Mouse (Mus musculus): ENCODE data around the gene Tfcp2. TPM values are rescaled to one million over a fixed set of nuclear protein-coding genes. Genes with fewer than 3 reads are reported as not detected.

Gene Tfcp2
- polyA plus RNA-seq, 1 experiment: 2.1 TPM

- no peaks in the 10 kb centered on the region for H3K27me3 ChIP-seq (ENCODE audit: control insufficient read depth, insufficient read depth, low read length)
- peaks cover 3% of the 10 kb centered on the region; the same call in 1 of the 2 replicates for H3K36me3 ChIP-seq (ENCODE audit: control insufficient read depth, insufficient read depth, low read length)
- whole genome bisulfite sequencing: 1% methylated on average over 19 of the region's 19 CpGs
- H3K27ac ChIP-seq (ENCODE audit: insufficient read depth, low read depth, low read length): no peak overlapping the region
- H3K4me1 ChIP-seq (ENCODE audit: control insufficient read depth, insufficient read depth, insufficient read length, low read length): peaks cover 3% of the 10 kb centered on the region
- peak overlapping the region; percentile 88 for H3K4me3 ChIP-seq (ENCODE audit: low read depth, low read length)
- TF ChIP-seq POLR2A (IDR thresholded peaks at IDR 0.05; ENCODE audit: low read depth, low read length): no peak
- TF ChIP-seq CTCF (IDR thresholded peaks at IDR 0.05; ENCODE audit: extremely low read depth, insufficient read length, insufficient replicate concordance, low read depth, low read length): no peak
These were observed 82.6 kb downstream of the Tfcp2 start for GRCm38 (mm10) chr15:100469189-100469545.

DNA sequence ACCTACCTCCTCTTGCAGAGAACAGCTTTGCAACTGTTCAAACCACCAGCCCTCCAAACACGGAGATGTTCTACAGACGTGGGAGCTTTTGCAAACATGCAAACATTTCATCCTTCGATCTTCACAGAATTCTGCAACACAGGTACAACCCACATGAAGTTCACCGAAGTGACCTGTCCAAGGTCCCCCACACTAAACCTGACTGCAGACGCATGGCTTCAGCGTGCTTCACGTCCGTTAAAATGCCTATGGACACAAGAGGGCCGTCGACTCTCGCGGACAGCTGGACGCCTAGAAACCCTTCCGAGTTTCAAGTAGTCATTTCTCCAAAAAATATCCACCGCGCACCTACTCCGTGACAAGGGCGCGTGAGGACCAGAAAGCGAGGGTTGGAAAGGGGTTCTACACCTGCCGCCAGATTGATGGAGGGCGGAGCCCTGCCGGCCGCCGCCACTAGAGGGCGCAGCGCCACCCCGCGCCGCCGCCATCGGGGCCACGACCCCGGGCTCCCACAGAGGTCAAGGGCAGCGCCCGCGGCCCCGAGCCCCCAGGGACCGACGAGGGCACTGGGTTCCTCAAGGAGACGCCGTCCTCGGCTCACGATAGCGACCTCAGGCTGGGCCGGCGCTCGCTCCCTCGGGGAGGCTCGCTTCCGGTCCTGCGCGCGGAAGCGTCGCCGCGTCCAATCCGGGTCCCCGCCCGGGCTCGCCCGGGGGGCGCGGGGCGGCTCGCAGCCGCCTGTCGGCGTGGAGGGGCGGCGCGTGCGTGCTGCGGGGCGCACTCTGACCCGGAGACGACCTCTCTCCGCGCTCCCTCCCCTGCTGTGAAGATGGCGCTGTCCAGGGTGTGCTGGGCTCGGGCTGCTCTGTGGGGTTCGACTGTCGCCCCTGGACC, 83.3 kb downstream of the Tfcp2 start, which contains the start of gene Letmd1:
TSS of gene Letmd1 (plus strand) at position 729 of the 894 bp plus-strand sequence.
- under 1% methylated on average over 84 of the region's 84 CpGs for WGBS
- TF ChIP-seq CTCF (IDR thresholded peaks at IDR 0.05; ENCODE audit: extremely low read depth, insufficient read length, insufficient replicate concordance, low read depth, low read length) (peak; percentile 96), POLR2A (IDR thresholded peaks at IDR 0.05; ENCODE audit: low read depth, low read length) (peak; percentile 37; the same call in 1 of the 2 replicates)

GRCm38 (mm10) chr15:100467738-100468137, 84.1 kb downstream of the Tfcp2 start:
- no peak for TF ChIP-seq CTCF (IDR thresholded peaks at IDR 0.05; ENCODE audit: extremely low read depth, insufficient read length, insufficient replicate concordance, low read depth, low read length)
- no peak for TF ChIP-seq POLR2A (IDR thresholded peaks at IDR 0.05; ENCODE audit: low read depth, low read length)
- Histone ChIP-seq H3K27me3 (ENCODE audit: control insufficient read depth, insufficient read depth, low read length) (no peaks in the 10 kb centered on the region), H3K4me1 (ENCODE audit: control insufficient read depth, insufficient read depth, insufficient read length, low read length) (peaks cover 5% of the 10 kb centered on the region), H3K27ac (ENCODE audit: insufficient read depth, low read depth, low read length) (no peak overlapping the region), H3K36me3 (ENCODE audit: control insufficient read depth, insufficient read depth, low read length) (0 out of 2 replicates have a peak, but pooled peaks cover 2% of the 10 kb centered on the region), H3K4me3 (ENCODE audit: low read depth, low read length) (no peak overlapping the region)
- 30% methylated on average over 8 of the region's 8 CpGs for WGBS

More for the DNA sequence above, 83.3 kb downstream of the Tfcp2 start, which contains the start of gene Letmd1:
- Histone ChIP-seq H3K27ac (ENCODE audit: insufficient read depth, low read depth, low read length) (peak within 1 kb of the TSS; percentile 67; the same call in 1 of the 2 replicates), H3K4me1 (ENCODE audit: control insufficient read depth, insufficient read depth, insufficient read length, low read length) (peaks cover 3% of the 10 kb centered on the region), H3K4me3 (ENCODE audit: low read depth, low read length) (peak within 1 kb of the TSS; percentile 88), H3K27me3 (ENCODE audit: control insufficient read depth, insufficient read depth, low read length) (no peaks in the 10 kb centered on the region), H3K36me3 (ENCODE audit: control insufficient read depth, insufficient read depth, low read length) (0 out of 2 replicates have a peak, but pooled peaks cover 2% of the 10 kb centered on the region)

DNA sequence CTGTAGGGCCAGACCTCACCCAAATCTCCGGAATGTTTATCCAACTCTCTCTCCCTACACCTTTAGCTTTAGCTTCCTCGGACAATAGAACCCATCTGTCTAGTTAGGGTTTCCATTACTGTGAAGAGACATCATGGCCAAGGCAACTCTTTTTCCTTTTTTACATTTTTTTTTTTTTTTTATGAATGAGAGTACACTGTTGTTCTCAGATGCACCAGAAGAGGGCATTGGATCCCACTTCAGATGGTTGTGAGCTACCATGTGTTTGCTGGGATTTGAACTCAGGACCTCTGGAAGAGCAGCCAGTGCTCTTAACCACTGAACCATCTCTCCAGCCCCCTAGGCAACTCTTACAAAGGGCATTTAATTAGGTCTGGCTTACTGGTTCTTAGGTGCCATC, 86.4 kb downstream of the Tfcp2 start:
- TF ChIP-seq POLR2A (IDR thresholded peaks at IDR 0.05; ENCODE audit: low read depth, low read length) (no peak), CTCF (IDR thresholded peaks at IDR 0.05; ENCODE audit: extremely low read depth, insufficient read length, insufficient replicate concordance, low read depth, low read length) (no peak)
- Histone ChIP-seq H3K4me3 (ENCODE audit: low read depth, low read length) (no peak overlapping the region), H3K4me1 (ENCODE audit: control insufficient read depth, insufficient read depth, insufficient read length, low read length) (peaks cover 15% of the 10 kb centered on the region), H3K27ac (ENCODE audit: insufficient read depth, low read depth, low read length) (no peak overlapping the region), H3K36me3 (ENCODE audit: control insufficient read depth, insufficient read depth, low read length) (no peaks in the 10 kb centered on the region), H3K27me3 (ENCODE audit: control insufficient read depth, insufficient read depth, low read length) (no peaks in the 10 kb centered on the region)
- WGBS: 31% methylated on average over 2 of the region's 2 CpGs

- H3K36me3 ChIP-seq (ENCODE audit: control insufficient read depth, insufficient read depth, low read length): no peaks in the 10 kb centered on the region
- TF ChIP-seq POLR2A (IDR thresholded peaks at IDR 0.05; ENCODE audit: low read depth, low read length): no peak
- peak; percentile 72; the same call in 1 of the 2 replicates for TF ChIP-seq CTCF (IDR thresholded peaks at IDR 0.05; ENCODE audit: extremely low read depth, insufficient read length, insufficient replicate concordance, low read depth, low read length)
- H3K4me3 ChIP-seq (ENCODE audit: low read depth, low read length): no peak overlapping the region
- no peak overlapping the region for H3K27ac ChIP-seq (ENCODE audit: insufficient read depth, low read depth, low read length)
- H3K27me3 ChIP-seq (ENCODE audit: control insufficient read depth, insufficient read depth, low read length): no peaks in the 10 kb centered on the region
- WGBS: 8% methylated on average over 6 of the region's 6 CpGs
- peaks cover 13% of the 10 kb centered on the region for H3K4me1 ChIP-seq (ENCODE audit: control insufficient read depth, insufficient read depth, insufficient read length, low read length)
These were observed 88.1 kb downstream of the Tfcp2 start for GRCm38 (mm10) chr15:100463712-100464111.

DNA sequence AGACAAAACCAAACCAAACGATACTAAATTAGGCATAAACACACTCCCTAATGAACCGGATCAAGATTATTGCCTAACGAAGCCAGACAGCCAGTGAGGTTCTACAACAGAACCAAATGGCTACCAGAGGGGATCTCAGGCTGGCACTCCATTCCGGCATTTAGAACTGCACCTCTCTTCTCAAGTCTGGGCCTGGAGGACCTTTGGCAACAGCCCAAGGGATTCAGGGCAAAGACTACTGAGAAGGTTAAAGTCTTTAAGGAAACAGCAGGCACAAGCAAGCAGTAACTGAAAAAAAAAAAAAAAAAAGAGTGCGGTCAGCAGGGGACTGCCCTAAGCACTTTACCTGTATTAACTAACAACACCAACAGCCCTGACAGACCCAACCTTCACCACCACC, 89.7 kb downstream of the Tfcp2 start:
- Histone ChIP-seq H3K27me3 (ENCODE audit: control insufficient read depth, insufficient read depth, low read length) (no peaks in the 10 kb centered on the region), H3K4me1 (ENCODE audit: control insufficient read depth, insufficient read depth, insufficient read length, low read length) (peaks cover 15% of the 10 kb centered on the region), H3K27ac (ENCODE audit: insufficient read depth, low read depth, low read length) (peak overlapping the region; percentile 63), H3K4me3 (ENCODE audit: low read depth, low read length) (no peak overlapping the region), H3K36me3 (ENCODE audit: control insufficient read depth, insufficient read depth, low read length) (no peaks in the 10 kb centered on the region)
- no peak for TF ChIP-seq CTCF (IDR thresholded peaks at IDR 0.05; ENCODE audit: extremely low read depth, insufficient read length, insufficient replicate concordance, low read depth, low read length)
- TF ChIP-seq POLR2A (IDR thresholded peaks at IDR 0.05; ENCODE audit: low read depth, low read length): no peak
- 26% methylated on average over 5 of the region's 5 CpGs for WGBS

DNA sequence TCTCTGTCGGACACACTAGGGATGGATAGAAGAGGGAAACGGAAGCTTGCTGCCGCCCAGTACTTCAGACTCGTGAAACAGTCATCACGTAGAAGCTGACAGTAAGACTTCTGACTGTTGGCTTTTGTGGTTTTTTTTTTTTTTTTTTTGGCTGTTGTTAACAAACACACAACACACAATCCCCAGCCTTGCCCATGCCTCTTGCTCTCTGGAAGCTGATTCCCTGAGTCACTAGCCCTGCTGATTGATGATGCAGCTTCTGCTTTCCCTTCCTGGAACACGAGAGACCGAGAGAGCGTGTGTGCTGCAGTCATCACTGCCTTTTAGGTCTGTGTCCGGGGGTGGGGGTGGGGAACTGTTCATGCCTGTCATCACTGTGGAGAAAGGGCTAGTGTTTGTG, 90.2 kb downstream of the Tfcp2 start:
- Histone ChIP-seq H3K27me3 (ENCODE audit: control insufficient read depth, insufficient read depth, low read length) (no peaks in the 10 kb centered on the region), H3K36me3 (ENCODE audit: control insufficient read depth, insufficient read depth, low read length) (no peaks in the 10 kb centered on the region), H3K4me3 (ENCODE audit: low read depth, low read length) (no peak overlapping the region), H3K4me1 (ENCODE audit: control insufficient read depth, insufficient read depth, insufficient read length, low read length) (peaks cover 16% of the 10 kb centered on the region), H3K27ac (ENCODE audit: insufficient read depth, low read depth, low read length) (peak overlapping the region; percentile 63)
- no peak for TF ChIP-seq POLR2A (IDR thresholded peaks at IDR 0.05; ENCODE audit: low read depth, low read length)
- TF ChIP-seq CTCF (IDR thresholded peaks at IDR 0.05; ENCODE audit: extremely low read depth, insufficient read length, insufficient replicate concordance, low read depth, low read length): no peak
- WGBS: 56% methylated on average over 9 of the region's 9 CpGs

Data from small intestine, adult 2 months (tissue).